Mouse (Mus musculus): ENCODE data around the gene Ntn5.

- TF ChIP-seq CTCF (IDR thresholded peaks at IDR 0.05; ENCODE audit: low read depth, low read length): no peak
- TF ChIP-seq POLR2A (IDR thresholded peaks at IDR 0.05; ENCODE audit: borderline replicate concordance, low read depth, low read length): no peak
Observed at GRCm38 (mm10) chr7:45700301-45701015, 16.6 kb downstream of the Ntn5 start.

Measured in bone marrow macrophage, adult 2 months (primary cell).